Mouse (Mus musculus): ENCODE data around the gene Rheb. TPM values are rescaled to one million over a fixed set of nuclear protein-coding genes. Genes with fewer than 3 reads are reported as not detected.

Gene Rheb
- polyA plus RNA-seq, 1 experiment from 2014 or later = 244 TPM

DNA sequence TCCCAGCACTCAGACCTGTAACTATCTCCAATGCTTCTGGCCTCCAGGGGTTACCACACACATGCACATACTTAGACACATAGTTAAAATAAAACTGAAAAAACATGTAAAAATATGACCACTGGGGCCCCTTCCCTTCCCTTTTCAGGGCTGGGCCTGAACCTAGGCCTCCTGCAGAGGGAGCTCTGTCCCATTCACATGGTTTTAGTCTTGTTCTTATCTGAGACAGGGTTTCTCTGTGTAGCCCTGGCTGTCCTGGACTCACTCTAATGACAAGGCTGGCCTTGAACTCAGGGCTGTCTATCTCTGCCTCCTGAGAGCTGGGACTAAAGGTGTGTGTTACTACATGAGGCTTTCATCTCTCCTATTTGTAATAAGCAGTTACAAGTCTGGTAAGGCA, 42.0 kb downstream of the Rheb start:
- no peaks in the 10 kb centered on the region for H3K27me3 ChIP-seq (ENCODE audit: control insufficient read depth, insufficient read depth, low read length)
- ATAC-seq (replicated peaks; ENCODE audit: insufficient number of reproducible peaks, low FRiP score, low TSS enrichment, low read depth) = peak; percentile 23; the same call in 1 of the 2 replicates
- no peak overlapping the region for H3K4me3 ChIP-seq (ENCODE audit: low read depth, low read length)
- H3K36me3 ChIP-seq (replicated peaks; ENCODE audit: control insufficient read depth, insufficient read depth, low read depth, low read length) = no peaks in the 10 kb centered on the region
- no peaks in the 10 kb centered on the region for H3K4me1 ChIP-seq (ENCODE audit: control insufficient read depth, insufficient read depth, low read length)
- H3K9me3 ChIP-seq (replicated peaks; ENCODE audit: control insufficient read depth, low read length) = no peaks in the 10 kb centered on the region
- H3K4me2 ChIP-seq (ENCODE audit: low read depth, low read length) = no peak overlapping the region
- no peak overlapping the region for H3K9ac ChIP-seq (replicated peaks; ENCODE audit: low read length)
- DNase-seq (ENCODE audit: low spot score) = peak; percentile 27
- no peak overlapping the region for H3K27ac ChIP-seq (replicated peaks; ENCODE audit: low read depth, low read length)

DNA sequence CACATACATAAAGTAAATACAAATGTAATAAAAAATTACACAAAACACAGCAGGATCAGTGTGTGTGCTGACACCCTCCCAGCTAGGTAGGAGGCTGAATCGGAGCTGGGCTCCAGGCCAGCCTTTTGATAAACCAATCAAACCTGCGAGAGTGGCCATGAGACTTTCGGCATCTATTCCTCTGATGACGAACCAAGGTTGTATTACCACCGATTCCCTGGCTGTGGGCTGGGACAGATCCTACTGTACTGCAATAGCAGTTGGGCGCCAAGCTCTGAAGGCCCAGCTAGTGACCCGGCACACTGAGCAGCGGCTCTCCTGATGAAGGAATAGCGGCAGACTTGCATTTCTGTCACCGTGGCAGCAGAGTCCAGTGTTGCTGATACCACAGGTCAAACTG, 43.8 kb downstream of the Rheb start:
- H3K9ac ChIP-seq (replicated peaks; ENCODE audit: low read length) = no peak overlapping the region
- no peaks in the 10 kb centered on the region for H3K36me3 ChIP-seq (replicated peaks; ENCODE audit: control insufficient read depth, insufficient read depth, low read depth, low read length)
- H3K4me2 ChIP-seq (ENCODE audit: low read depth, low read length) = no peak overlapping the region
- 84% methylated on average over 10 of the region's 10 CpGs for WGBS
- no peak overlapping the region for H3K27ac ChIP-seq (replicated peaks; ENCODE audit: low read depth, low read length)
- DNase-seq (ENCODE audit: low spot score) (no peak), ATAC-seq (replicated peaks; ENCODE audit: insufficient number of reproducible peaks, low FRiP score, low TSS enrichment, low read depth) (no peak)
- H3K4me1 ChIP-seq (ENCODE audit: control insufficient read depth, insufficient read depth, low read length) = no peaks in the 10 kb centered on the region
- no peaks in the 10 kb centered on the region for H3K27me3 ChIP-seq (ENCODE audit: control insufficient read depth, insufficient read depth, low read length)
- H3K9me3 ChIP-seq (replicated peaks; ENCODE audit: control insufficient read depth, low read length) = no peaks in the 10 kb centered on the region
- no peak overlapping the region for H3K4me3 ChIP-seq (ENCODE audit: low read depth, low read length)

DNA sequence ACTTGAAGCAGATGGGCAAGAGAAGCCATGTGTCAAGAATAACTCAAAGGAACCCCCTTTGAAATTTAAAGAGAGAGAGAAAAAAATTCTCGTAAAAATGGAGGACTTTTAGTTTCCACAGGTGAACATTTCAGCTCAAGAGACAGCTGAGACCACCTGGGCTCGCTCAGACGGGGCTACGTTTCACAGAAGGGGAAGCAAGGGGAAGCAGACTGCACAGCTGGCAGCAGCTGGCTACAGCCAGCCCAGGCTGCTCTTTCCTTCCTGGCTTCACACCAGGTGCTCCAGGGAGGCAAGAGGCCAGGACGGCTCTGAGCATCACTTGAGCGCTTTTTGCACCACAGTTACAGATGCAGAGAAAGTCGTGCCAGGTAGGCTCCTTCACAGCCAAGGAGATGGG, 44.6 kb downstream of the Rheb start:
- no peak overlapping the region for H3K4me2 ChIP-seq (ENCODE audit: low read depth, low read length)
- no peak overlapping the region for H3K4me3 ChIP-seq (ENCODE audit: low read depth, low read length)
- H3K36me3 ChIP-seq (replicated peaks; ENCODE audit: control insufficient read depth, insufficient read depth, low read depth, low read length) = no peaks in the 10 kb centered on the region
- DNase-seq (ENCODE audit: low spot score) = no peak
- no peaks in the 10 kb centered on the region for H3K4me1 ChIP-seq (ENCODE audit: control insufficient read depth, insufficient read depth, low read length)
- WGBS = 66% methylated on average over 7 of the region's 7 CpGs
- no peak overlapping the region for H3K9ac ChIP-seq (replicated peaks; ENCODE audit: low read length)
- H3K27ac ChIP-seq (replicated peaks; ENCODE audit: low read depth, low read length) = no peak overlapping the region
- no peaks in the 10 kb centered on the region for H3K9me3 ChIP-seq (replicated peaks; ENCODE audit: control insufficient read depth, low read length)
- no peak for ATAC-seq (replicated peaks; ENCODE audit: insufficient number of reproducible peaks, low FRiP score, low TSS enrichment, low read depth)
- H3K27me3 ChIP-seq (ENCODE audit: control insufficient read depth, insufficient read depth, low read length) = no peaks in the 10 kb centered on the region

DNA sequence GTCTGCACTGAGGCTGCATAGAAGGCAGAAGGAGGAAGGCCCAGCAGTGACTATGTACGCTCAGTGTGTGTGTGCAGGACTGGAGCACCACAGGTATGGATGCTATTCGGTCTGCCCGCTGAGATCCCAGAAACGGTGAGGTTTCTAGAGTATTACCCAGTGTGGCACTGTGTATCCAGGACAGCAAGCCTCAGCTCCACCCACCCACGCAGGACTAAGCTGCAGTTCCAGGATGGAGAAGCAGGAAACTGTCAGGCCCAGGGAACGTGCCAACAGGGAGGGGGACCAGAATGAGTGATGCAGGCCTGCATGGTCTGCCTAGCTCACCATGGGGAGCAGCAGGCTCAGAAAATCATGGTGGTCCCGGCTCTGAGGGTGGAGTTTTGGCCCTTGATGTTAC, 49.5 kb downstream of the Rheb start:
- Histone ChIP-seq H3K27ac (replicated peaks; ENCODE audit: low read depth, low read length) (no peak overlapping the region), H3K9ac (replicated peaks; ENCODE audit: low read length) (no peak overlapping the region), H3K36me3 (replicated peaks; ENCODE audit: control insufficient read depth, insufficient read depth, low read depth, low read length) (no peaks in the 10 kb centered on the region), H3K27me3 (ENCODE audit: control insufficient read depth, insufficient read depth, low read length) (no peaks in the 10 kb centered on the region), H3K4me1 (ENCODE audit: control insufficient read depth, insufficient read depth, low read length) (no peaks in the 10 kb centered on the region), H3K4me2 (ENCODE audit: low read depth, low read length) (no peak overlapping the region), H3K4me3 (ENCODE audit: low read depth, low read length) (no peak overlapping the region), H3K9me3 (replicated peaks; ENCODE audit: control insufficient read depth, low read length) (no peaks in the 10 kb centered on the region)
- ATAC-seq (replicated peaks; ENCODE audit: insufficient number of reproducible peaks, low FRiP score, low TSS enrichment, low read depth) (no peak), DNase-seq (ENCODE audit: low spot score) (no peak)
- WGBS = 78% methylated on average over 7 of the region's 7 CpGs

DNA sequence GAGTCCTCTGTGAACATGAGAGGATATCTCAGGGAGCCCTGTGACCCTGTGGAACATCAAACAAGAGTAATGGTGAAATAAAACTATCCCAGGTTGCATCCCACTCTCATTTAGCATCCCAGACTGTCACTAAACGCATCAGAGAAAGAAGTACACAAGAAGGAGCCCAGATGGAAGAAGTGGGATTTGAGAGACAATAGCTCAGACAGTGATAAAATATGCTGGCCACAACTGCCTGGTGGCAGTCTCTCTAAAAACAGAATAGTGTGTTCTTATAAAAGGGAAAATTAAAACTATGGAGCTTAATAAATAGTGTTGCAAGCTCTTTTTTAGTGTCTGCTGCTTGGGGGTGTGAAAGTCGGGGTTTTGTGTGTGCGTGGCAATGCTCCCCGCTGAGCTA, 59.5 kb downstream of the Rheb start:
- H3K9me3 ChIP-seq (replicated peaks; ENCODE audit: control insufficient read depth, low read length) = no peaks in the 10 kb centered on the region
- 80% methylated on average over 4 of the region's 4 CpGs for WGBS
- ATAC-seq (replicated peaks; ENCODE audit: insufficient number of reproducible peaks, low FRiP score, low TSS enrichment, low read depth) (no peak), DNase-seq (ENCODE audit: low spot score) (no peak)
- no peaks in the 10 kb centered on the region for H3K4me1 ChIP-seq (ENCODE audit: control insufficient read depth, insufficient read depth, low read length)
- H3K27me3 ChIP-seq (ENCODE audit: control insufficient read depth, insufficient read depth, low read length) = peaks cover 2% of the 10 kb centered on the region; the same call in 1 of the 2 replicates
- no peak overlapping the region for H3K4me3 ChIP-seq (ENCODE audit: low read depth, low read length)
- no peak overlapping the region for H3K27ac ChIP-seq (replicated peaks; ENCODE audit: low read depth, low read length)
- no peak overlapping the region for H3K4me2 ChIP-seq (ENCODE audit: low read depth, low read length)
- no peak overlapping the region for H3K9ac ChIP-seq (replicated peaks; ENCODE audit: low read length)
- H3K36me3 ChIP-seq (replicated peaks; ENCODE audit: control insufficient read depth, insufficient read depth, low read depth, low read length) = no peaks in the 10 kb centered on the region

DNA sequence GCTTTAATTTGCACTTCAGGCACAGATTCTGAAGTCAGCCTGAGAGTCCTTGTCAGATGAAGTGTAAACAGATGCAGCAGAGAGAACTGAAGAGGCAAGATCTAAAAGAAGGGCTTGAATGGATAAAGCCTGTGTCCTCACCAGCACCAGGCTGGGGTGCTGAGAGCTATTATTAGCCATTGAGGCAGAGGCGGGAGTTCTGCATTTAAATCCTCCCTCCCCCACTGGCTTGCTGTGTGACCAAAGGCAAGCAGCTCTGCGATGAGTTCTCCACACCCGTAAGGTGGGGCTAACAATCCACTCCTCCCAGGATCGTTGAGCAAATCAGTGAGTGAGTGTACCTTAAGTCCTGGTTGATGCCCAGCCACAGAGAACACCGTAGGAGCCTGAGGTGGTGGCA, 61.4 kb downstream of the Rheb start:
- Histone ChIP-seq H3K4me3 (ENCODE audit: low read depth, low read length) (no peak overlapping the region), H3K9me3 (replicated peaks; ENCODE audit: control insufficient read depth, low read length) (no peaks in the 10 kb centered on the region), H3K9ac (replicated peaks; ENCODE audit: low read length) (no peak overlapping the region), H3K36me3 (replicated peaks; ENCODE audit: control insufficient read depth, insufficient read depth, low read depth, low read length) (no peaks in the 10 kb centered on the region), H3K27me3 (ENCODE audit: control insufficient read depth, insufficient read depth, low read length) (peaks cover 2% of the 10 kb centered on the region; the same call in 1 of the 2 replicates), H3K4me2 (ENCODE audit: low read depth, low read length) (no peak overlapping the region), H3K27ac (replicated peaks; ENCODE audit: low read depth, low read length) (no peak overlapping the region), H3K4me1 (ENCODE audit: control insufficient read depth, insufficient read depth, low read length) (no peaks in the 10 kb centered on the region)
- no peak for ATAC-seq (replicated peaks; ENCODE audit: insufficient number of reproducible peaks, low FRiP score, low TSS enrichment, low read depth)
- 30% methylated on average over 5 of the region's 5 CpGs for WGBS
- no peak for DNase-seq (ENCODE audit: low spot score)

DNA sequence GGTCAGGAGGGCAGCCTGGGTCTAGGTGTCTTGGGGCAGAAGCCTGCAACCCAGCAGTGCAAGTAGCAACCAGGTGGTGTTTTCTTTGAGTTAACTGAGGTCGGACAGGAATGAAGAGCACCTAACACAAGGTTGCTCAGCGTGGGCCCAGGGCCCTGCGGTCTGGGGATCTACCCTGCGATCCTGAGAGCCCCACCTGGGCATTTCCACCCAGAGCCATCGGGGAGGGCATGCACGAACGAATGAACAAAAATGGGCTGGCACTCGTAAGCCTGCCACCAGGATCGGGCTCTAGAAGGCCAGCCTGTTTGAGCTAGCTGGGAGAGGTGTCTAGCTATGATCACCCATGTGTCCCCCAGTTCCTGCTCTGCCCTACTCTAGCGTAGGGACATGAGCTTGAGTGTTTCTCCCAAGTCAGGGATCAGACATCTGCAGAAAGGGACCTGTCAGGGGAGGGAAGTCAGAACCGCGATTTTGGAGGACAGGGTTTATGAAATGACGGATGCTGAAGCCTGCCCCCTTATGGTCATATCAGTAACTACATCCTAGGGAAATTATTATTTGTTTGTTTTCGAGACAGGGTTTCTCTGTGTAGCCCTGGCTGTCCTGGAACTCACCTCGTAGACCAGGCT, 62.4 kb downstream of the Rheb start:
- WGBS = 44% methylated on average over 15 of the region's 15 CpGs
- DNase-seq (ENCODE audit: low spot score) = peak; percentile 67
- H3K4me2 ChIP-seq (ENCODE audit: low read depth, low read length) = no peak overlapping the region
- peaks cover 2% of the 10 kb centered on the region; the same call in 1 of the 2 replicates for H3K27me3 ChIP-seq (ENCODE audit: control insufficient read depth, insufficient read depth, low read length)
- H3K9ac ChIP-seq (replicated peaks; ENCODE audit: low read length) = no peak overlapping the region
- H3K27ac ChIP-seq (replicated peaks; ENCODE audit: low read depth, low read length) = no peak overlapping the region
- no peaks in the 10 kb centered on the region for H3K36me3 ChIP-seq (replicated peaks; ENCODE audit: control insufficient read depth, insufficient read depth, low read depth, low read length)
- H3K4me1 ChIP-seq (ENCODE audit: control insufficient read depth, insufficient read depth, low read length) = no peaks in the 10 kb centered on the region
- H3K4me3 ChIP-seq (ENCODE audit: low read depth, low read length) = no peak overlapping the region
- ATAC-seq (replicated peaks; ENCODE audit: insufficient number of reproducible peaks, low FRiP score, low TSS enrichment, low read depth) = no peak
- no peaks in the 10 kb centered on the region for H3K9me3 ChIP-seq (replicated peaks; ENCODE audit: control insufficient read depth, low read length)

DNA sequence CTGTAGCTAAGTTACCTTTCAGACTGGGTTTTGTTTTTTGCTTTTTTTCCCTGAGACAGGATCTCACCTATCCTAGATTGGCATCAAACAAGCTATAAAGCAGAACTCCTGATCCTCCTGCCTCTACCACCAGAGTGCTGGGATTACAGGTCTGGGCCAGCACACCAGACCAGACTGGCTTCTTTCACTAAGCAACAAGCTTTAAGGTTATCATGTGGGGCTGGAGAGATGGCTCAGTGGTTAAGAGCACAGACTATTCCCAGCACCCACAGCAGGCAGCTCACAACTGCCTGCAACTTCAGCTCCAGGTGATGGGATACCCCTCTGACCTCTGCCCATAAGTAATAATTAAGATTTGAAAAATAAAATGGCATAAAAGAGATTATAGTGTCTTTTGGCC, 63.1 kb downstream of the Rheb start:
- Histone ChIP-seq H3K4me3 (ENCODE audit: low read depth, low read length) (no peak overlapping the region), H3K4me2 (ENCODE audit: low read depth, low read length) (no peak overlapping the region), H3K27ac (replicated peaks; ENCODE audit: low read depth, low read length) (no peak overlapping the region), H3K9ac (replicated peaks; ENCODE audit: low read length) (no peak overlapping the region), H3K27me3 (ENCODE audit: control insufficient read depth, insufficient read depth, low read length) (peaks cover 2% of the 10 kb centered on the region; the same call in 1 of the 2 replicates), H3K4me1 (ENCODE audit: control insufficient read depth, insufficient read depth, low read length) (no peaks in the 10 kb centered on the region), H3K36me3 (replicated peaks; ENCODE audit: control insufficient read depth, insufficient read depth, low read depth, low read length) (no peaks in the 10 kb centered on the region), H3K9me3 (replicated peaks; ENCODE audit: control insufficient read depth, low read length) (no peaks in the 10 kb centered on the region)
- ATAC-seq (replicated peaks; ENCODE audit: insufficient number of reproducible peaks, low FRiP score, low TSS enrichment, low read depth) (no peak), DNase-seq (ENCODE audit: low spot score) (no peak)

Measured in embryonic facial prominence, embryonic 11.5 days (tissue).